Mouse (Mus musculus): Measurements from ENCODE around the gene Hrc. TPM values are rescaled to one million over a fixed set of nuclear protein-coding genes. Genes with fewer than 3 reads are reported as not detected.

Gene Hrc
- total and polyA plus RNA-seq, 3 experiments = 0.10 to 0.21 TPM; not detected in 1

- in situ Hi-C loops (cut with MboI; ENCODE audit: low pct_ligation_motif_present, low pct_unique_long_range_greater_than_20kb, low sequenced_read_pairs) (no loop called here), dilution Hi-C loops (cut with MboI; ENCODE audit: extremely low pct_ligation_motif_present, extremely low pct_unique_long_range_greater_than_20kb, low sequenced_read_pairs) (no loop called here)
- no peak for TF ChIP-seq ZMIZ1 (IDR thresholded peaks at IDR 0.05; ENCODE audit: low read depth, low read length)
- no peak for TF ChIP-seq RCOR1 (conservative IDR thresholded peaks at IDR 0.05; ENCODE audit: low read depth, low read length)
- no peak for TF ChIP-seq POLR2A (IDR thresholded peaks at IDR 0.05; ENCODE audit: low read depth, low read length)
- TF ChIP-seq TBP (conservative IDR thresholded peaks at IDR 0.05; ENCODE audit: low read depth, low read length) = no peak
- no peak for TF ChIP-seq MAFK (IDR thresholded peaks at IDR 0.05; ENCODE audit: insufficient replicate concordance, low read length)
- no peak for TF ChIP-seq PAX5 (IDR thresholded peaks at IDR 0.05; ENCODE audit: low read length)
- TF ChIP-seq JUN (IDR thresholded peaks at IDR 0.05; ENCODE audit: insufficient read depth, low read depth, low read length) = no peak
- no peak for TF ChIP-seq KAT2A (IDR thresholded peaks at IDR 0.05; ENCODE audit: insufficient replicate concordance, low read length)
- no peak for TF ChIP-seq NRF1 (IDR thresholded peaks at IDR 0.05; ENCODE audit: low read depth, low read length)
- TF ChIP-seq JUND (conservative IDR thresholded peaks at IDR 0.05; ENCODE audit: low read depth, low read length) = no peak
- no peak for TF ChIP-seq ETS1 (conservative IDR thresholded peaks at IDR 0.05; ENCODE audit: low read depth, low read length)
- Histone ChIP-seq H3K36me3 (replicated peaks in 1 of 2; ENCODE audit: control insufficient read depth in 1 of 2, insufficient read depth in 1 of 2, low read length in 1 of 2) (no peaks in the 10 kb centered on the region), H3K4me1 (ENCODE audit: control insufficient read depth in 1 of 2, insufficient read depth in 2 of 2) (peaks cover 24 to 45% of the 10 kb centered on the region in 2 experiments), H3K9me3 (replicated peaks; ENCODE audit: low read length) (no peaks in the 10 kb centered on the region), H3K9ac (ENCODE audit: insufficient read depth, low read depth) (no peak overlapping the region), H3K4me2 (ENCODE audit: insufficient read depth, low read depth, poor library complexity, severe bottlenecking) (no peak overlapping the region), H3K27ac (ENCODE audit: insufficient read depth, low read depth) (no peak overlapping the region), H3K4me3 (replicated peaks in 1 of 3; ENCODE audit: low read depth in 2 of 3, low read length in 2 of 3, poor library complexity in 1 of 3) (no peak overlapping the region), H3K79me2 (replicated peaks; ENCODE audit: control insufficient read depth, extremely low read depth, insufficient read depth, poor library complexity, severe bottlenecking) (no peaks in the 10 kb centered on the region), H3K27me3 (replicated peaks) (peaks cover 48% of the 10 kb centered on the region)
- no peak for DNase-seq (ENCODE audit: extremely low read depth)
Measured at GRCm38 (mm10) chr7:45342081-45342480, 7.0 kb downstream of the Hrc start.

- peak; percentile 47 for DNase-seq (ENCODE audit: extremely low read depth)
- dilution Hi-C loops (cut with MboI; ENCODE audit: extremely low pct_ligation_motif_present, extremely low pct_unique_long_range_greater_than_20kb, low sequenced_read_pairs) (no loop called here), in situ Hi-C loops (cut with MboI; ENCODE audit: low pct_ligation_motif_present, low pct_unique_long_range_greater_than_20kb, low sequenced_read_pairs) (no loop called here)
- no peaks in the 10 kb centered on the region for H3K79me2 ChIP-seq (replicated peaks; ENCODE audit: control insufficient read depth, extremely low read depth, insufficient read depth, poor library complexity, severe bottlenecking)
- no peak overlapping the region for H3K4me2 ChIP-seq (ENCODE audit: insufficient read depth, low read depth, poor library complexity, severe bottlenecking)
- no peaks in the 10 kb centered on the region for H3K9me3 ChIP-seq (replicated peaks; ENCODE audit: low read length)
- H3K36me3 ChIP-seq (replicated peaks in 1 of 2; ENCODE audit: control insufficient read depth in 1 of 2, insufficient read depth in 1 of 2, low read length in 1 of 2) = no peaks in the 10 kb centered on the region
- H3K4me1 ChIP-seq (ENCODE audit: control insufficient read depth in 1 of 2, insufficient read depth in 2 of 2) = peaks cover 9 to 30% of the 10 kb centered on the region in 2 experiments
- H3K27me3 ChIP-seq (replicated peaks) = peaks cover 43% of the 10 kb centered on the region
- no peak overlapping the region for H3K27ac ChIP-seq (ENCODE audit: insufficient read depth, low read depth)
- peak; percentile 67 for TF ChIP-seq SMC3 (IDR thresholded peaks at IDR 0.05; ENCODE audit: low read depth, low read length)
- TF ChIP-seq USF1 (IDR thresholded peaks at IDR 0.05; ENCODE audit: low read depth, low read length) = no peak
- peak; percentile 67 for TF ChIP-seq RAD21 (IDR thresholded peaks at IDR 0.05; ENCODE audit: low read depth, low read length)
- TF ChIP-seq MYC (IDR thresholded peaks at IDR 0.05; ENCODE audit: low read depth, low read length) = no peak
- TF ChIP-seq PAX5 (IDR thresholded peaks at IDR 0.05; ENCODE audit: low read length) = no peak
- no peak for TF ChIP-seq USF2 (conservative IDR thresholded peaks at IDR 0.05; ENCODE audit: low read depth, low read length)
- TF ChIP-seq MXI1 (IDR thresholded peaks at IDR 0.05; ENCODE audit: low read depth, low read length) = peak; percentile 29; the same call in 1 of the 2 replicates
- no peak for TF ChIP-seq IRF4 (IDR thresholded peaks at IDR 0.05; ENCODE audit: low read depth, low read length)
- TF ChIP-seq MAZ (IDR thresholded peaks at IDR 0.05; ENCODE audit: low read depth, low read length) = peak; percentile 67; the same call in 1 of the 2 replicates
- peak in 1 of 2 experiments; percentile 81; a peak in 3 of 4 replicates for TF ChIP-seq CTCF (conservative IDR thresholded peaks at IDR 0.05 in 1 of 2, IDR thresholded peaks at IDR 0.05 in 1 of 2; ENCODE audit: low read depth in 2 of 2, low read length in 2 of 2)
- TF ChIP-seq HCFC1 (IDR thresholded peaks at IDR 0.05; ENCODE audit: low read depth, low read length) = no peak
- H3K4me3 ChIP-seq (replicated peaks in 1 of 3; ENCODE audit: low read depth in 2 of 3, low read length in 2 of 3, poor library complexity in 1 of 3) = no peak overlapping the region
- no peak overlapping the region for H3K9ac ChIP-seq (ENCODE audit: insufficient read depth, low read depth)
Measured at GRCm38 (mm10) chr7:45343543-45343942, 8.5 kb downstream of the Hrc start.
